Mouse (Mus musculus): ENCODE results near the gene Tmem175. TPM values are rescaled to one million over a fixed set of nuclear protein-coding genes. Genes with fewer than 3 reads are reported as not detected.
A peak's percentile ranks its signal among the peaks of the same experiment; 100 is the strongest.

Gene Tmem175
- total RNA-seq, 1 experiment from 2014 or later = 19.5 TPM

GRCm38 (mm10) chr5:108677605-108678295 is 48.2 kb downstream of the Tmem175 start:
- DNase-seq = peak; percentile 77

GRCm38 (mm10) chr5:108678296-108678854 is 48.8 kb downstream of the Tmem175 start:
- DNase-seq = no peak

- DNase-seq = no peak
These were observed 50.3 kb downstream of the Tmem175 start for GRCm38 (mm10) chr5:108679909-108680308.

- peak; percentile 74 for DNase-seq
These were observed 51.3 kb downstream of the Tmem175 start for GRCm38 (mm10) chr5:108680871-108681270.

GRCm38 (mm10) chr5:108689091-108689490 is 59.5 kb downstream of the Tmem175 start:
- DNase-seq = no peak

- DNase-seq = no peak
These were observed 61.6 kb downstream of the Tmem175 start for GRCm38 (mm10) chr5:108691152-108691551.

- peak; percentile 87 for DNase-seq
These were observed 62.7 kb downstream of the Tmem175 start, which contains the start of gene Fgfrl1 for GRCm38 (mm10) chr5:108692271-108692670. Gene Fgfrl1, plus strand, starts transcription at chr5:108692382.

- peak; percentile 95 for DNase-seq
These were observed 64.3 kb downstream of the Tmem175 start for GRCm38 (mm10) chr5:108693872-108694288.

GRCm38 (mm10) chr5:108694352-108695261 is 65.0 kb downstream of the Tmem175 start:
- peak; percentile 76 for DNase-seq

GRCm38 (mm10) chr5:108695861-108696260 is 66.3 kb downstream of the Tmem175 start:
- peak; percentile 53 for DNase-seq

- no peak for DNase-seq
These were observed 67.0 kb downstream of the Tmem175 start for GRCm38 (mm10) chr5:108696542-108696941.

- DNase-seq = no peak
These were observed 67.8 kb downstream of the Tmem175 start for GRCm38 (mm10) chr5:108697341-108697753.

Other genes with a start within 250 kb of the Tmem175 start
- not detected in 2 replicates for gene Pde6b, start 241.4 kb upstream of the Tmem175 start, total RNA-seq (2021)
- gene Atp5k, start 195.3 kb upstream of the Tmem175 start, total RNA-seq (2021) = 964 and 993 TPM in 2 replicates
- 0.89 and 1.4 TPM in 2 replicates for gene Mfsd7a, start 180.9 kb upstream of the Tmem175 start, total RNA-seq (2021)
- 41.7 and 42.5 TPM in 2 replicates for gene Pcgf3, start 168.5 kb upstream of the Tmem175 start, total RNA-seq (2021)
- gene Cplx1, start 79.7 kb upstream of the Tmem175 start, total RNA-seq (2021) = 3.9 and 8.3 TPM in 2 replicates
- gene Gak, start within 50 bp of the Tmem175 start, total RNA-seq (2021) = 73.1 and 74.9 TPM in 2 replicates
- gene Idua, start 30.6 kb downstream of the Tmem175 start, total RNA-seq (2021) = 12.6 and 13.7 TPM in 2 replicates
- 15.2 and 24.1 TPM in 2 replicates for gene Dgkq, start 39.9 kb downstream of the Tmem175 start, total RNA-seq (2021)
- gene Slc26a1, start 45.8 kb downstream of the Tmem175 start, total RNA-seq (2021) = 0.98 and 16.7 TPM in 2 replicates
- 39.0 and 44.7 TPM in 2 replicates for gene Fgfrl1, start 62.6 kb downstream of the Tmem175 start, total RNA-seq (2021)
- gene Rnf212, start 145.2 kb downstream of the Tmem175 start, total RNA-seq (2021) = 0.56 TPM in 1 of 2 replicates, not detected in the other
- gene Tmed11, start 165.6 kb downstream of the Tmem175 start, total RNA-seq (2021) = not detected in 2 replicates
- gene Vmn2r8, start 179.1 kb downstream of the Tmem175 start, total RNA-seq (2021) = not detected in 2 replicates
- gene Vmn2r9, start 222.8 kb downstream of the Tmem175 start, total RNA-seq (2021) = not detected in 2 replicates